Mouse (Mus musculus): ENCODE measurements at regions not wholly inside any gene's neighbourhood (a gene's known extent, or its start where the extent isn't known, plus 50 kb on each side); places are given as distances from the start of the nearest gene placed in this dataset.

DNA sequence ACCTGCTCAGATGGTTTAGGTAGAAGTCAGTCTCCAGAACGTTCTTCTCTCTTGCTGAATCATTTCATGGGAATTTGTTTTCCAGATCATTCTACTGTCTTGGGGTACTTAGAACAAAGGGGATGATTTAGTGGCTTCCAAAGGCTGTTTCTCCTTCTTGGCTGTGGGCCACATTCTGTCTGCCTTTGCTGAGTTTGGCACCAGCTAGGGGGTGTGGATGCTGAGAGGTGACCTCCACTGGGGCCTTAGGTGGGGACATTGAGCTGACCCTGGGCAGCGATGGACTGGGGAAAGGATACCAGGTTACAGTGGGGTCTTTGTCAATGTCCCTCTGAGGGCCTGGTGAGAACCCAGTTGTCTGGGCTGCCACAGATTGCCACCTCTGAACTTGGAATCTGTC, 118.4 kb downstream of the Gadd45g start:
- Histone ChIP-seq H3K9me3 (replicated peaks) (no peaks in the 10 kb centered on the region), H3K4me1 (peaks cover 44% of the 10 kb centered on the region), H3K36me3 (no peaks in the 10 kb centered on the region), H3K27ac (peak overlapping the region; percentile 51), H3K27me3 (ENCODE audit: low read depth, poor library complexity, severe bottlenecking) (no peaks in the 10 kb centered on the region), H3K4me3 (no peak overlapping the region)
- WGBS = 89% methylated on average over 2 of the region's 2 CpGs
- DNase-seq (ENCODE audit: low spot score) = no peak

DNA sequence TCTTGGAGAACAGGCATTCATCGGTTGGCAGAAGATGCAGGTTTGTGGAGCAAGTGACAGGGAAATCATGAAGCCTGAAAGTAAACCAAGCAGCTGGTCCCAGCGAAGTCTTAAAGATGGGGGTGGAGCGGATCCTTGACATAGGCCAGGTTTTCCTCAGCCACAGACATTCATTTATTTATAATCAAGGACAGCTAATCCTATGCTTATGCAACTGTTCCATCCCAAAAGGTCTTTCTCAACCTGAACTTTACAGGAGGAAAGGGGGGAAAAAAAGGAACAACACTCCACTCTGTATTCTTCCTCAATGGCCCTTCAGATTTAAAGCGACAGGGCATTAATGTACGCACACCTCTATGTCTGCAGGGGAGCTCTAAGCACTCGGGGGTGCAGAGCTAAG, 121.6 kb downstream of the Gadd45g start:
- Histone ChIP-seq H3K27me3 (ENCODE audit: low read depth, poor library complexity, severe bottlenecking) (no peaks in the 10 kb centered on the region), H3K4me1 (peaks cover 48% of the 10 kb centered on the region), H3K4me3 (no peak overlapping the region), H3K27ac (no peak overlapping the region), H3K36me3 (no peaks in the 10 kb centered on the region), H3K9me3 (replicated peaks) (no peaks in the 10 kb centered on the region)
- WGBS = 90% methylated on average over 6 of the region's 6 CpGs
- DNase-seq (ENCODE audit: low spot score) = no peak

DNA sequence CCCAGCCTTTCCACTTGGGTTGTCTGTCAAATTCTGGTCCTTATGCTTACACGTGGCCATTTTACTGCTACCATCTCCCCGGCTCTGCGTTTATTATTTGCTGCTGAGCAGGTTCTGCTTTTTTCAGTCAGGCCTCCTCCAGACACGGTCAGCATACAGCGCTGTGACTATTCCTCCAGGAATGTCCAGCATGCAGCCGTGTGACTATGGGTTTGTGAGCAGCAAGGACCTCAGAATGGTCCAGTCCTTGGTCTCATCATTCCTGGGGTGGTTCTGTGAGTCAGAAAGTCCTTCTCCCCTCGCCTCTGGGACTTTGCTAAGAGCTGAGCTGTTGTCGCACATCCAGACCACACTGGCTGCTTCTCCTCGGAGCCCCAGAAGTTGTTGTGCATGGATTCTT, 122.3 kb downstream of the Gadd45g start:
- peaks cover 48% of the 10 kb centered on the region for H3K4me1 ChIP-seq
- DNase-seq (ENCODE audit: low spot score) = no peak
- no peak overlapping the region for H3K4me3 ChIP-seq
- WGBS = 79% methylated on average over 9 of the region's 9 CpGs
- H3K27me3 ChIP-seq (ENCODE audit: low read depth, poor library complexity, severe bottlenecking) = no peaks in the 10 kb centered on the region
- no peaks in the 10 kb centered on the region for H3K9me3 ChIP-seq (replicated peaks)
- no peak overlapping the region for H3K27ac ChIP-seq
- no peaks in the 10 kb centered on the region for H3K36me3 ChIP-seq

DNA sequence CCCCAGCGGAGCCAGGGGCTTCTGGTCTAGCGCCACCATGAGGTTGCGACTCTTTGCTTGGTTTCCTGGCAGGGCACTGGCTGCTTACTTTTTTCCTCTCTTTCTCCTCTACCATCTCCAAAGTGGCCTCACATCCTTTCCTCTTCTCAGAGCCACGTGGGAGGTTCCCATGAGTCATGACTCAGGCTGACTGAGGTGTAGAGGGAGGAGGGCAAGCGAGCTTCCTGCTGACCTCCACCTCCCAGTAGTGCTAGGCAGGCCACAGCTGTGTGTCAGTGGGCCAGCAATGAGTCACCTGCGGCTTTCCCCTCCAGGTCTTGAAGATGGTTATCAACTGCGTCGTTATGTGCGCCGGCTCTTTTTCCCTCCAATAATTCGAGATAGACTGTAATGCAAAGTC, 123.6 kb downstream of the Gadd45g start:
- Histone ChIP-seq H3K36me3 (no peaks in the 10 kb centered on the region), H3K27ac (no peak overlapping the region), H3K9me3 (replicated peaks) (no peaks in the 10 kb centered on the region), H3K4me3 (no peak overlapping the region), H3K27me3 (ENCODE audit: low read depth, poor library complexity, severe bottlenecking) (no peaks in the 10 kb centered on the region), H3K4me1 (peaks cover 48% of the 10 kb centered on the region)
- 84% methylated on average over 11 of the region's 11 CpGs for WGBS
- no peak for DNase-seq (ENCODE audit: low spot score)

DNA sequence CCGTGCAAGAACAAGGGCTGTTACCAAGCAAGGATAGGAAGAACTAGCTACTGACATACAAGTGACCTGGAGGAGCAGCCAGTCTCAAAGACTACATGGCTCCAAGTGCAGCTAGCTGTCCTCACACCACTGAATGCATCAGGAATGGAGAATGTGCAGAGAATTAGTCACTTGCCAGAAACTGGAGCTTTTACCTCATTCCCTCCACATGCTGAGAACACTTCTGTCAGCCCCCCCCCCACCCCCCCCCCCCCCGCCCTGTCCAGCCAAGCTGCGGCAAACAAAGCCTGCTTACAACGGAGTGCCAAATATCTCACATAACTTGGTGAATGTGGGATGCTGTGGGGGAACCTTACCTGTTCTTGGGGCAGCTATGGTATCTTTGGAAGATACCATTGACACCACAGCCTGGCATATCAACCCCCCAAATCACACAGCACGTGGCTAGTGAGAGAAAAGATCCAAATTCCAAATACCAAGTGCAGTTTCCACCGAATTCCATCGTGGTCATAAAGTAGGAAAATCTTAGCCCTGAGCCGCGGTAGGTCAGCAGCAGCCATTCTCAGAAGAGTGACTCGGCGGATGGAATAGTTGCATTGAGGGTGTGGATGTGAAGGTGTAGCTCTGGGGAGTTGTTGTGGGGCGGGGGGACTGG, 126.3 kb downstream of the Gadd45g start:
- H3K4me1 ChIP-seq = peaks cover 63% of the 10 kb centered on the region
- 73% methylated on average over 12 of the region's 12 CpGs for WGBS
- no peak for DNase-seq (ENCODE audit: low spot score)

DNA sequence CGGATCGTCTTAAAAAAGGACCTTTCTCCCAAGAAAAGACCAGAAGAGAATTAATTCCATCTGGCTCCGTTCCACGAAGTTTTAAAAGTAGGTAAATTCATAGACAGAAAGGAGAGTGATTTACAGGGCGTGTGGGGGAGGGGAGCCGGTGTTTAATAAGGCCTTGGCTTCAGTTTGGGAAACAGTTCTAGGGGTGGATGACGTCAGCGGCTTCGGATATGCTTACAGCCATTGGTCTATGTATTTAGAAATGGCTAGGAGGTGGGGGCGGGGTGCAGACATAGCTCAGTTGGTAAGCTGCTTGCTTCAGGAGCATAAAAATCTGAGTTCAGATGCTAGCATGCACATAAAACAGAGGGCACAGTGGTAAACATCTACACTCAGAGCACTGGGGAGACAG, 127.0 kb downstream of the Gadd45g start:
- H3K36me3 ChIP-seq = no peaks in the 10 kb centered on the region
- peak overlapping the region; percentile 80 for H3K27ac ChIP-seq
- peaks cover 63% of the 10 kb centered on the region for H3K4me1 ChIP-seq
- 0 out of 2 replicates have a peak overlapping the region, but pooled peaks have one; percentile 4 for H3K4me3 ChIP-seq
- WGBS = 64% methylated on average over 10 of the region's 10 CpGs
- no peaks in the 10 kb centered on the region for H3K9me3 ChIP-seq (replicated peaks)
- peak; percentile 60 for DNase-seq (ENCODE audit: low spot score)
- H3K27me3 ChIP-seq (ENCODE audit: low read depth, poor library complexity, severe bottlenecking) = no peaks in the 10 kb centered on the region

More for the DNA sequence above, 126.3 kb downstream of the Gadd45g start:
- Histone ChIP-seq H3K4me3 (no peak overlapping the region), H3K9me3 (replicated peaks) (no peaks in the 10 kb centered on the region), H3K36me3 (no peaks in the 10 kb centered on the region), H3K27ac (peak overlapping the region; percentile 77), H3K27me3 (ENCODE audit: low read depth, poor library complexity, severe bottlenecking) (no peaks in the 10 kb centered on the region)

DNA sequence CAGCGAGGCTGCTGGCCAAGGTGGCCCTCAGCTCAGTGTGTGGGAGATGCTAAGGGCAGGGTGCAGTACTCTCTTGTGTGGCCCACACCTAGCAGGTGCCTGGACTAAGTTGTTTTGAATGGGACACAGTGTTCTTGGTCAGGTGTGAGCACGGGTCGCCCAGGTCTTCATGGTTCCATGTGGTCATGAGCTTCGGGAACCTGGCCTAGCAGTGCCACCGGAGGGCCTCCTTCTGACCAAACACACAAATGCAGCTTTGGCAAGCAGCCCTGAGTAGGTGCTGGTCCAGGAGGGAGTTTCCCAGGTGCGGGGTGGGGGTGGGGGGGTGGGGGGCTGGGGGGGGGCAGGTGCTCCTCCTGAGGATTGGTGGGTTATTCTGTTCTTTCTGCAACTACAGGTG, 127.6 kb downstream of the Gadd45g start:
- peaks cover 60% of the 10 kb centered on the region for H3K4me1 ChIP-seq
- WGBS = 87% methylated on average over 6 of the region's 6 CpGs

DNA sequence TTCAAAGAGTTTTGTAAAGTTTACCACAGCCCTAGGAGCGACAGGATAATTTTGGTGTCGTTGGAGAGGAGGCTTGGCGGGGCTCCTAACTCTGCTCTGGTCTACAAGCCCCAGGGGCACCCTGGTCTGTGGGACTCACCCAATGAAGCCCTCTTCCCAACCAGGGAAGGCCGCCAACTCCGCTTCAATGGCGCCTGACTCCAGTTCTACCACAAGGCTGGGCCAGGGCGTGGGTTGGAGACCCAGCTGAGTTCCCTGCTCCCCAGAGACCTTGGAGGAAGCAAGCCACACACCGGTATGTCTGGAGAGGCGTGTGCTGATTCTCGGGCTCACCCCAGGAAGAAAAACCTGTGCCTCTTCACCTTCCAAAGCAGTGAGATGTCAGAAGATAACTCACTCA, 128.9 kb downstream of the Gadd45g start:
- 55% methylated on average over 10 of the region's 10 CpGs for WGBS
- Histone ChIP-seq H3K36me3 (no peaks in the 10 kb centered on the region), H3K4me1 (peaks cover 53% of the 10 kb centered on the region), H3K4me3 (no peak overlapping the region), H3K27me3 (ENCODE audit: low read depth, poor library complexity, severe bottlenecking) (no peaks in the 10 kb centered on the region), H3K27ac (peak overlapping the region; percentile 80), H3K9me3 (replicated peaks) (no peaks in the 10 kb centered on the region)
- no peak for DNase-seq (ENCODE audit: low spot score)

More for the DNA sequence above, 127.6 kb downstream of the Gadd45g start:
- Histone ChIP-seq H3K9me3 (replicated peaks) (no peaks in the 10 kb centered on the region), H3K4me3 (no peak overlapping the region), H3K36me3 (no peaks in the 10 kb centered on the region), H3K27me3 (ENCODE audit: low read depth, poor library complexity, severe bottlenecking) (no peaks in the 10 kb centered on the region), H3K27ac (peak overlapping the region; percentile 80; the same call in 1 of the 2 replicates)
- DNase-seq (ENCODE audit: low spot score) = no peak

DNA sequence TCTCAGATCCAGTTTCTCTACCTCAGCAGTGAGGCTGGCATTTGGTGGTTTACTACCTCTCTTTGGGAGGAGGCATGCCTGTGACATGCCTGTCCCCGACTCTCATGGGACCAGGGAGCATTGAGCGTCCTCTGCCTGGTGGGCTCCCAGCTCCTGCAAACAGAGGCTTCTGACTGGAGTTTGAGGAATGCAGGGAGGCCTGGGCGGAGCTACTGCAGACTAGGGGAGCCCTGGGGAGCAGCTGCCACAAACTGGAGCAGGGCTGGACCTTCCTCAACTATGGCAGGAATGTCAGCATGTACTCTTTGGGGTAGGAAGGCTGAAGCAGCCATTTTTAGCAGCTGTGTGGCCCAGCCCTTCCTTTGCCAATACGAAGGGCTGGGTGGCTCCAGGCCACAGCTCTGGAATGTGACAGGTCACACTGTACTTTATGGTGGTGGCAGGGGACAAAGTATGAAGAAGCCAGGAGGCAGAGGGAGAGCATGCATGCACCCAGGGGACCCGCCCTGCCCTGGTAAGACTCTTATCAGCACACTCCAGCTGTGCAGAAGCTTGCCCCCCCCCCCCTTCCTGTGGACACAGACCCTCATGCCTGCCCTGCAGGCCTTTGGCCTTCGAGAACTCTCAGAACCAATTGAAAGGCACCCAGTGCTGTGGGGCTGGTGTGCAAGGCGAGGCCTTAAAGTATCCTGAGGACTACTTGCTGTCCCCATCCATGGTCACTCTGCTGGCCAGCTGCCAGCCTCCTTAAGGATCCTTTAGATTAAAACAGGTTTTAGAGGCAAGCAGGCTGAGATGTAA, 129.5 kb downstream of the Gadd45g start:
- H3K27me3 ChIP-seq (ENCODE audit: low read depth, poor library complexity, severe bottlenecking) = no peaks in the 10 kb centered on the region
- 36% methylated on average over 7 of the region's 7 CpGs for WGBS
- H3K4me1 ChIP-seq = peaks cover 57% of the 10 kb centered on the region
- H3K4me3 ChIP-seq = no peak overlapping the region
- H3K36me3 ChIP-seq = no peaks in the 10 kb centered on the region
- H3K27ac ChIP-seq = peak overlapping the region; percentile 80
- H3K9me3 ChIP-seq (replicated peaks) = no peaks in the 10 kb centered on the region
- DNase-seq (ENCODE audit: low spot score) = no peak

DNA sequence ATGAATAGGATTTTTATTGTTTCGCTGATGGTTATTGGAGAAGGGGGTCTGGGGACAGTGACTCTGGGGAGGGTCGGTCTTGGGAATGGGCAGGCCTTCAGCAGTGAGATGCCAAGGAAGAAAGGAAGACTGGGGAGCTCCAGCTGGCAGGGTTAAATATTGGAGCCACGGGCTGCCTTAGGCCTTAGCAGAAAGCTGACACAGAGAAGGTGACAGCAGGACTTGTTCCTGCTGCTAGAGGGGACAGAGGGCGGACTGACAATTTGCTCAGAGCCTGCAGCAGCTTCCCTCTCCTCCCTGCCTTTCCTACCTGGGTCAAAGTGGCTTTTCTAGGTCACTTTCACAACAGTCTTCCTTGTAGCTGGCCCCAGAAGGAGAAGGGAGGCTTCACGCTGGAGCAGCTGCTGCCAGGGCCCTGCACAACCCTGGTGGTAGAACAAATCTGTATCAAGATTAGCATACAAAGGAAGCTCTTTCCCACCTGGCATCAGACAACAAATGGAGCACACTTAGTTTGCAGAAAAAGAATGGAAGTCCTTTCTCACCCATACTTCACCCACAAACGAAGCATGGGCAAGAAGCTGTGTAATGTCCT, 130.2 kb downstream of the Gadd45g start:
- 83% methylated on average over 6 of the region's 6 CpGs for WGBS

DNA sequence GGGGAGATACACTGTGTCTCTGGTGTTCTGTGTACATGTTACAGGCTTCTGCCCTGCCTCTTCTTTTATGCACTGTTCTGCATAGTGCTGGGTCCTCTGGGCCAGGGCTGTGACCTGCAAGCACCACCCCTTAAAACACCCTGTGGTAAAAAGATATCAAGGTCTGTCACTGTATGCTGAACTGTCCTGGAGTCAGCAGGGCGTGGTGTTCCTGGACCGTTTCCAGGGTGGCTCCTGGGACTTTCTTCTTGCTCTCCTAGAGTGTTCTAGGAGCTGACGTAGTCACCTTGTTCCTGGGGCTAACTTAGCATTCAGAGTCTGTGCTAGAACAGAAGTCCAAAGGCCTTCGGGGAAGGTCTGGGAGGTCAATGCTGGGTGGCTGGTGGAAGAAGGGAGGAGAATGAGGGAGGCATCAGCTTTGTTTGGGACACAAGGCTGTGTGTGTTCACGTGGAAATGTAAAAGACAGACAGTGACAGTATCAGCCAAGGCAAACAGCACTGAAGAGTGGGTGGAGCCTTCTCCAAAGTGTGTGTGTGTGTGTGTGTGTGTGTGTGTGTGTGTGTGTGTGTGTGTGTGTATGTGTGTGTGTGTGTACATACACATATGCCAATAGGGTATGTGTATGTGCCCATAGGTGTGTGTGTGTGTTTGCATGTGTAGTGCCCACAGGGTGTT, 133.0 kb downstream of the Gadd45g start:
- no peaks in the 10 kb centered on the region for H3K27me3 ChIP-seq (ENCODE audit: low read depth, poor library complexity, severe bottlenecking)
- peaks cover 32% of the 10 kb centered on the region for H3K4me1 ChIP-seq
- no peak for DNase-seq (ENCODE audit: low spot score)
- H3K4me3 ChIP-seq = no peak overlapping the region
- H3K27ac ChIP-seq = peak overlapping the region; percentile 50; the same call in 1 of the 2 replicates
- no peaks in the 10 kb centered on the region for H3K36me3 ChIP-seq
- H3K9me3 ChIP-seq (replicated peaks) = no peaks in the 10 kb centered on the region
- 82% methylated on average over 5 of the region's 5 CpGs for WGBS

More for the DNA sequence above, 130.2 kb downstream of the Gadd45g start:
- no peak for DNase-seq (ENCODE audit: low spot score)
- Histone ChIP-seq H3K9me3 (replicated peaks) (no peaks in the 10 kb centered on the region), H3K4me3 (no peak overlapping the region), H3K27me3 (ENCODE audit: low read depth, poor library complexity, severe bottlenecking) (no peaks in the 10 kb centered on the region), H3K4me1 (peaks cover 57% of the 10 kb centered on the region), H3K27ac (peak overlapping the region; percentile 80), H3K36me3 (no peaks in the 10 kb centered on the region)

DNA sequence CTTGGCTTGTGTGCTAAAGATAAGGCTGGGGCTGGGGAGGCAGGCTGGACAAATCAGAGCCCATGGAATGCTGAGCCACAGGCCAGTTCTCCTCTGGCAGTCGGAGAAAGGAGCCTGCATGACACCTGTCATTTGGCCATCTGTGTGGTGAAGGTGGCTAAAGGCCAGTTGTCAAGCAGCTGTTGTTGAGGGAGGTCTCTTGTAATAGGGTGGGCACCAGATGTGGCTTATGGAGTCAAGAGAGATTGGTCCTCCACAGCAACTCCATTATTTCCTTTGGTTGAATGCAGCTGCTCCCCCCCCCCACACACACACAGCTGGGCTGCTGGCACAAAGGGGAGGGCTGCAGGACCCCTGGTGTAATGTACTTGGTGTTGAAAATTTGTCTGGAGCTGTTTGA, 133.9 kb downstream of the Gadd45g start:
- no peak overlapping the region for H3K4me3 ChIP-seq
- H3K27me3 ChIP-seq (ENCODE audit: low read depth, poor library complexity, severe bottlenecking) = no peaks in the 10 kb centered on the region
- H3K27ac ChIP-seq = no peak overlapping the region
- DNase-seq (ENCODE audit: low spot score) = no peak
- H3K9me3 ChIP-seq (replicated peaks) = no peaks in the 10 kb centered on the region
- H3K4me1 ChIP-seq = peaks cover 23% of the 10 kb centered on the region
- WGBS = 86% methylated on average over 1 of the region's 1 CpGs
- H3K36me3 ChIP-seq = no peaks in the 10 kb centered on the region

DNA sequence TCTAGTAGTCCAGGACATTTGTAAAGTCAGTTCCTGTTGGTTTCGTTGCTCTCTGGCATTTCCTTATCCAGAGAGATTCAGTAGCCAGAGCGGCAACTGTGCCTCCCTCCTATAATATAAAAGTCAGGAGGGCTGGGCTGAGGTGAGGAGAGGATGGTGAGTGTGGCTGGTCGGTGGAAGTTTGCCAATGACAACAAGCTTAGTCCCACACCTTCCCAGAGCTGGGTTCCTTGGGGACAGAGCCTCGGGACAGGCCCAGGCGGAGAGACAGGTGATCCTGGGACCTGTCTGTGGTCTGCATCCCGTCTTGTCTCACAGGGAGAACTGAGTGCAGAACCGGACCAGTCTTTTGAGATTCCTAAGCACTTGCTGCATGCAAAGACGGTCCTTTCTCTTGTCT, 136.5 kb downstream of the Gadd45g start:
- no peak for DNase-seq (ENCODE audit: low spot score)
- Histone ChIP-seq H3K36me3 (no peaks in the 10 kb centered on the region), H3K27me3 (ENCODE audit: low read depth, poor library complexity, severe bottlenecking) (no peaks in the 10 kb centered on the region), H3K4me1 (peaks cover 9% of the 10 kb centered on the region), H3K27ac (no peak overlapping the region), H3K4me3 (no peak overlapping the region), H3K9me3 (replicated peaks) (no peaks in the 10 kb centered on the region)
- 89% methylated on average over 8 of the region's 8 CpGs for WGBS
